Mouse (Mus musculus) frontal cortex, postnatal 36 days (tissue): ENCODE data around the gene Akap1.

Experiments used
- DNase-seq, 2 experiments: peaks; one replicate each; pipeline ENCODE4 v3.0.0; 2022; ENCODE audit warnings: low spot score in 2 of 2

The Akap1 gene

DNA sequence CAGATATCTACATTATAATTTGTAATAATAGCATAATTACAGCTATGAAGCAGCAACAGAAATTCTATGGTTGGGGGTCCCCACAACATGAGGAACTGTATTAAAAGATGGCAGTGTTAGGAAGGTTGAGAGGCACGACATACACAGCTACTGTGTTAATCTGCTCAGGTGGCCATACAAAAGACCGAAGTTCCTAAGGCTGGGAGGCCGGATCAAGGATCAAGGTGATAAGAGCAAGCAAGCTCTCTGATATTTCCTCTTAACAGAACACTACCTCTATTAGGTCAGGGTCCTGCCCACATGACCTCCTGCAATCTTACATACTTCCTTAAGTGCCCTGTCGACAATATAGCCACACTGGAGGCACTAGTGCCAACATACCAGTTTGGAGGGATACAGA is 80.9 kb downstream of the Akap1 start:
- DNase-seq = no peak

DNA sequence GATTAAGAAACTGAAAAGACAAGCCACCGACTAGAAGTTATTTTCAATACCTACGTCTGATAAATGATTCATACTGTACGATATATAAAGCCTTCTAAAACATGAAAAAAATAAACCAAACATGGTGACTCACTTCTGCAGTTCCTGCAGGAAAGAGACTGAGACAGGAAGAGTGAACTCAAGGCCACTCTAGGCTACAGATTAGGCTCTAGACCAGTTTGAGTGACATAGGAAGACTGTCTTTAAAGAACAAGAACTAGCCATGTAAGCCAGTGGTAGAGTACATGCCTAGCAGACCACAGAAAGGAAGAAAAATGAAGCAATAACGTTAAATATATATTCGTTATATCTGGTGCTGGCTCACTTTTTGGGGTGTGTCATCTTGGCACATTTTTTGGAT is 81.9 kb downstream of the Akap1 start:
- DNase-seq = no peak
